Mouse (Mus musculus) heart, embryonic 14.5 days (tissue): ENCODE measurements around the gene Agap1. TPM values are rescaled to one million over a fixed set of nuclear protein-coding genes. Genes with fewer than 3 reads are reported as not detected.

Experiments
- ATAC-seq: fragments of 200-750 bp; cut with Nextera tagmentation; 2 replicates; pipeline ENCODE4 v1.8.0; 2017; ENCODE audit warnings: low read depth, moderate TSS enrichment; ENCODE audit not compliant: insufficient number of reproducible peaks, insufficient read depth, low FRiP score
- H3K27ac ChIP-seq, 2 experiments: fragments of 200-500 bp in 1 of 2; fragments of 300-500 bp in 1 of 2; sonication (generic) in 1 of 2; replicated peaks in 1 of 2; 2 replicates each; pipeline ENCODE4 v1.5.1; 2012 to 2014; ENCODE audit warnings: low read depth in 2 of 2, low read length in 2 of 2, control low read depth in 1 of 2, mild to moderate bottlenecking in 1 of 2, mixed read lengths in 1 of 2; ENCODE audit not compliant: control insufficient read depth in 1 of 2, insufficient read depth in 1 of 2
- H3K27me3 ChIP-seq: fragments of 300-500 bp; sonication (generic); 2 replicates; pipeline ENCODE4 v1.6.1; 2014; ENCODE audit warnings: mild to moderate bottlenecking, low read length, control low read depth; ENCODE audit not compliant: control insufficient read depth, insufficient read depth
- H3K36me3 ChIP-seq: fragments of 300-500 bp; sonication (generic); 2 replicates; pipeline ENCODE4 v1.6.1; 2014; ENCODE audit warnings: mild to moderate bottlenecking, control low read depth, low read length, mixed read lengths; ENCODE audit not compliant: control insufficient read depth, insufficient read depth
- H3K4me1 ChIP-seq, 2 experiments: fragments of 200-500 bp in 1 of 2; fragments of 300-500 bp in 1 of 2; sonication (generic) in 1 of 2; 2 replicates each; pipeline ENCODE4 v1.6.1; 2012 to 2014; ENCODE audit warnings: low read length in 2 of 2, control low read depth in 1 of 2, mixed read lengths in 1 of 2; ENCODE audit not compliant: control insufficient read depth in 2 of 2, insufficient read depth in 2 of 2
- H3K4me2 ChIP-seq: fragments of 300-500 bp; sonication (generic); 2 replicates; pipeline ENCODE4 v1.6.1; 2014; ENCODE audit warnings: mild to moderate bottlenecking, low read length
- H3K4me3 ChIP-seq, 2 experiments: fragments of 200-500 bp in 1 of 2; fragments of 300-500 bp in 1 of 2; sonication (generic) in 1 of 2; 2 replicates each; pipeline ENCODE4 v1.5.1; 2012 to 2014; ENCODE audit warnings: low read length in 2 of 2, mild to moderate bottlenecking in 2 of 2, control low read depth in 1 of 2, low read depth in 1 of 2, moderate library complexity in 1 of 2; ENCODE audit not compliant: control insufficient read depth in 1 of 2, insufficient read depth in 1 of 2
- H3K9ac ChIP-seq: fragments of 300-500 bp; sonication (generic); 2 replicates; pipeline ENCODE4 v1.6.1; 2014; ENCODE audit warnings: mild to moderate bottlenecking, low read length
- H3K9me3 ChIP-seq: fragments of 300-500 bp; sonication (generic); 2 replicates; pipeline ENCODE4 v1.6.1; 2016; ENCODE audit warnings: low read length, control low read depth; ENCODE audit not compliant: control insufficient read depth
- WGBS: fragments of 180-500 bp; shearing (Covaris S2); extraction: QIAGEN DNeasy Blood & Tissue Kit; methylation state at CpG from one replicate; pipeline ENCODE4 v1.1.7; 2014; 5-methylcytosine and 5-hydroxymethylcytosine counted together
- polyA plus RNA-seq: library from polyadenylated mRNA; unstranded; fragments of >200 nt; fragmentation: Nextera tagmentation; extraction: Ambion mirVana; gene quantifications from 2 replicates; pipeline ENCODE4 v1.2.1, GENCODE M21; 2014

Agap1 gene
- polyA plus RNA-seq, 1 experiment from 2014 or later: 17.0 TPM

DNA sequence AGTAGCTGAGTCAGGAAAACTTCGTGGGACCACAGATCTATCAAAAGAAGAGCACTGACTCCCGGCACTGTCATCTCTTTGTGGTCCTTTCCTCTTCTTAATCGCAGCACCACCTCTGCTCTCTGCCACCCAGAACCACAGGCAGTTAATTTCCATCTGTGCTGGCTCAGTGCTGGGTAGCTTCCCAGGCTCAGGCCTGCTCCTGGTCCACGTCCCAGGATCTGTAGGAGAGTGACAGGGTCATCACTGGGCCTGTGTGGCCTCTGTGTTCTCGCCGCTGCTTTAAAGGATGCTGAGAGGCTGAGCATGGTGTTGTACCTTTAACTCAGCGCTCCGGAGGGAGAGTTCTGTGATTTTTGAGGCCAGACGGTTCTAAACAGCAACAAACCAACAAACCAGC, 11.1 kb upstream of the Agap1 start:
- no peak overlapping the region for H3K27ac ChIP-seq
- H3K4me3 ChIP-seq: no peak overlapping the region
- peaks cover 0 to 2% of the 10 kb centered on the region in 2 experiments; a peak in 1 of 4 replicates for H3K4me1 ChIP-seq
- no peaks in the 10 kb centered on the region for H3K36me3 ChIP-seq
- no peaks in the 10 kb centered on the region for H3K9me3 ChIP-seq
- no peak for ATAC-seq
- no peak overlapping the region for H3K9ac ChIP-seq
- H3K4me2 ChIP-seq: no peak overlapping the region
- no peaks in the 10 kb centered on the region for H3K27me3 ChIP-seq
- WGBS: 67% methylated on average over 9 of the region's 9 CpGs

DNA sequence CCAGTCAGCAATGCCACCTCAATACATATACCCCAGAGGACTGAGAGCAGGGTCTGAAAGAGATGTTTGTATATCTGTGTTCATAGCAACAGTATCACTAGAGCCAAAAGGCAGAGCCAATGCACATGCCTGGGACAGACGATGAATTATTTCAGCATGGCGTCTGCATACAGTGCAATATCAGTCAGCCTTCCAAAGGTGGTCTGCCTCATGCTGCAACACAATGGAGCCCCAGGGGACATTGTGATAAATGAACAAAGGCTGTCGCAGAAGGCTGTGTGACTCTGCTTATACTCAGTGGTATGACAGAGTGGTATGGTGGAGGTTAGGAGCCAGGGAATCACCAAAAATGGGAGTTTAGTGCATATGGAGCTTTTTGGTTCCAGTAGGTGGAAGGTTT, 10.6 kb upstream of the Agap1 start:
- H3K9me3 ChIP-seq: no peaks in the 10 kb centered on the region
- WGBS: 20% methylated on average over 3 of the region's 3 CpGs
- no peak for ATAC-seq

DNA sequence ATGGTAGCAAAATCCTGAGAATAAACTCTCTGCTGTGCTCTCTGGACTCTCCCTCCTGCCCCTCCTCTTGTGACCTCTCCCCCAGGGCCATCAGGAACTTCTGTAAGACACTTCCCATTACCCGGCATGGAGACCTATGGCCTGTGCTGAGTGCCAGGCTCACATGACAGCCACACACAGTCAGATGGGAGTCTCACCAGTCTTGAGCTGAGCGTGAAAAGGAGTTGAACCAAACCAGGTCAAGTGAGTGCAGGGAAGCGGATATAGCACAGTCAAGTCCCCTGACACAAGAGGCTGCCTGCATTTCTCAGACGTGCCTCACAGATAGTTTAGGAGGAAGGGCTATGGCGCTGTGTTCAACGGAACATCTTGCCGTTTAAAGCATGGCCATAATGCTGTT, 4.5 kb upstream of the Agap1 start:
- H3K9me3 ChIP-seq: no peaks in the 10 kb centered on the region
- H3K27ac ChIP-seq: no peak overlapping the region
- H3K4me1 ChIP-seq: peaks cover 9 to 11% of the 10 kb centered on the region in 2 experiments; a peak in 3 of 4 replicates
- no peaks in the 10 kb centered on the region for H3K36me3 ChIP-seq
- H3K4me3 ChIP-seq: no peak overlapping the region
- whole genome bisulfite sequencing: 73% methylated on average over 7 of the region's 7 CpGs
- no peak overlapping the region for H3K9ac ChIP-seq
- H3K4me2 ChIP-seq: no peak overlapping the region
- no peak for ATAC-seq
- no peaks in the 10 kb centered on the region for H3K27me3 ChIP-seq

More for the DNA sequence above, 10.6 kb upstream of the Agap1 start:
- H3K9ac ChIP-seq: no peak overlapping the region
- H3K4me1 ChIP-seq: peaks cover 0 to 2% of the 10 kb centered on the region in 2 experiments; a peak in 1 of 4 replicates
- H3K27me3 ChIP-seq: no peaks in the 10 kb centered on the region
- no peak overlapping the region for H3K4me2 ChIP-seq
- no peaks in the 10 kb centered on the region for H3K36me3 ChIP-seq
- no peak overlapping the region for H3K4me3 ChIP-seq
- no peak overlapping the region for H3K27ac ChIP-seq

DNA sequence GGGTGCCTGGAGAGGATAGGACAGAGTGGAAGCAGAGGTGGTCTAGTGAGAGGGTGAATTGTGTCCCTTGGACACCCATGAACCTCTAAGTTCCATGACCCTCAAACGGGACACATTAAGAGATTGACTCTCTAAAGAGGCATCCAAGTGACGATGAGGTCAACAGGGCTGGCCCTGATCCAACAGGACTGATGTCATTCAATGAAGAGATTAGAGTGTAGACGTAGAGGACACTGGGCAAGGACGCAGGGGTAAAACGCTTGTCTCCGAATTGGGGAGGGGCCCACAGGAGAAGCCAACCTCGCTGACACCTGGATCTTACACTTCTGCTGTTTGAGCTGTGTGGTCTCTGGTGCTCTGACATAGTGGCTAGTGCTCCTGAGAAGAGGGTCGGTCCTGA, 2.5 kb upstream of the Agap1 start:
- Histone ChIP-seq H3K4me3 (no peak overlapping the region), H3K27ac (no peak overlapping the region), H3K27me3 (no peaks in the 10 kb centered on the region), H3K4me1 (peaks cover 15 to 23% of the 10 kb centered on the region in 2 experiments), H3K9me3 (no peaks in the 10 kb centered on the region), H3K4me2 (no peak overlapping the region), H3K9ac (no peak overlapping the region), H3K36me3 (no peaks in the 10 kb centered on the region)
- ATAC-seq: no peak
- WGBS: 34% methylated on average over 8 of the region's 8 CpGs

DNA sequence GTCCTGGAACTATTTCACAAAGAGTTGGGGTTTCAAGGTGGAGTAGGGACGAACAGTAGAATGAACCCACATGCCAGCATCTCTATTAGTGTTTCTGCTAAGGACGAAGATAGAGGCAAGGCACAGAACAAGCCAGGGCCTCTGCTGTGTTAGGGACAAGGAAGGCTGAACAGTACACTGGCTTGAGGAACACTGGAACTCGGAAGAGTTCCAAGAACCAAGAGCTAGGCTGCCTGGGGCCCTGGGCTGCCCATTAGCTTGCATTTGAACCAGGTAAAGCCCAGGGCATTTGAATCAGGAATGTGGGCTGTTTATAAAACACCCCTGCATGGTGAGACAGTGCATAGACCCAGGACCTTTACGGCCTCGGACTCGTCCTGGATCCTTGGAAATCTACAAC, 940 bp upstream of the Agap1 start:
- Histone ChIP-seq H3K9me3 (peaks cover 6% of the 10 kb centered on the region; the same call in 1 of the 2 replicates), H3K9ac (peak overlapping the region; percentile 93), H3K27ac (peak overlapping the region in 1 of 2 experiments; percentile 55; a peak in 1 of 4 replicates), H3K27me3 (no peaks in the 10 kb centered on the region), H3K4me2 (peak overlapping the region; percentile 99), H3K36me3 (no peaks in the 10 kb centered on the region), H3K4me1 (peaks cover 15 to 23% of the 10 kb centered on the region in 2 experiments), H3K4me3 (peak overlapping the region; percentile 72 to 89)
- ATAC-seq: no peak
- WGBS: 32% methylated on average over 6 of the region's 6 CpGs

DNA sequence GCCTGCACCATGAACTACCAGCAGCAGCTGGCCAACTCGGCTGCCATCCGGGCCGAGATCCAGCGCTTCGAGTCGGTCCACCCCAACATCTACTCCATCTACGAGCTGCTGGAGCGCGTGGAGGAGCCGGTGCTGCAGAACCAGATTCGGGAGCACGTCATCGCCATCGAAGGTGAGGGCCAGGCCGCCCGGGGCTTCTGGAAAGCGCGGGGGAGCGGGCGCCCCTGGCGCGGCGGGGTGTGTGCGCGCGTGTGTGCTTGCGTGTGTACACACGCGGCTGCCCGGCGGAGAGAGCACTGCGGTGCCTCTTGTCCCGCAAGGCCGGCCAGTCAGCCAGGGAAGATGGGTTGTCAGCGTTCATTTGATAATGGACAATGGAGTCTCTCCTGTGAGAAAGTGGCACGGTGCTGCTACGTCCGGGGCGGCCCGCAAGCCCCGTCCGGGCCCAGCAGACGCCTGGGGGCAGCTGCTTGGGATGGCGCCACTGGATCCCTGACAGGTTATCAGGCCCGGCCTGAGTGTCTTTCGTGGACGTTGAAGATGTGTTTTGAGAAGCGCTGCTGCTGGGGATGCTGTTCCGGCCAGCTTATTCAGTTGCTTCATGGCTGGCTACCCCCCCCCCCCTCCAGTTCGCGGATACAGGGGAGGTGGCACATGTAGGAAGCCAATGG, 950 bp downstream of the Agap1 start:
- H3K27me3 ChIP-seq: no peaks in the 10 kb centered on the region
- H3K9me3 ChIP-seq: peaks cover 8% of the 10 kb centered on the region; the same call in 1 of the 2 replicates
- peak overlapping the region in 1 of 2 experiments; percentile 85; a peak in 2 of 4 replicates for H3K27ac ChIP-seq
- peaks cover 15 to 23% of the 10 kb centered on the region in 2 experiments for H3K4me1 ChIP-seq
- ATAC-seq: no peak
- WGBS: under 1% methylated on average over 43 of the region's 51 CpGs
- H3K4me2 ChIP-seq: peak overlapping the region; percentile 99
- H3K9ac ChIP-seq: peak overlapping the region; percentile 93
- peak overlapping the region; percentile 72 to 89 for H3K4me3 ChIP-seq
- no peaks in the 10 kb centered on the region for H3K36me3 ChIP-seq

DNA sequence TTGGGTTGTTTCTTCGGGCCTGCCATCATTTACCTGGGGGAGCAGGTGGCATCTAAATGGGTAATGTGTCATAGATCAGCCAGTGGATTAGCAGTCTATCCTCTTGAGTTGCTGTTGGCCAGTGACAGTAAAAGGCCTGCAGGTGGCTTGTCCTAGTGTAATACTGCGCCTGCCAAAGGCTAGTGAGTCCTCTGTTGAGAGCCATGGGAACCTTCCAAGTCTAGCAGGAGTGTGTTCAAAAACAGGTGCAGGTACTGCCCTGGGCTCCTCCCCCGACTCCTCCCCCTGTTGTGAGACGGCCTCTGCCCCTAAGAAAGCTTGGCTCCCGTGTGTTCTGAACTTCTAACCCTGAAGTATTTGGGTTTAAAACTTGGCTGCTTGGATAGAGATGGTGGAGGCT, 1.9 kb downstream of the Agap1 start:
- Histone ChIP-seq H3K9me3 (peaks cover 8% of the 10 kb centered on the region; the same call in 1 of the 2 replicates), H3K4me3 (peak overlapping the region; percentile 72 to 89), H3K27ac (no peak overlapping the region), H3K36me3 (no peaks in the 10 kb centered on the region), H3K4me2 (peak overlapping the region; percentile 99), H3K27me3 (no peaks in the 10 kb centered on the region), H3K9ac (peak overlapping the region; percentile 93; the same call in 1 of the 2 replicates), H3K4me1 (peaks cover 15 to 23% of the 10 kb centered on the region in 2 experiments)
- WGBS: 47% methylated on average over 5 of the region's 5 CpGs
- no peak for ATAC-seq
